Mouse (Mus musculus) left cerebral cortex, adult 8-10 months (tissue): ENCODE results near the gene Flvcr2. TPM values are rescaled to one million over a fixed set of nuclear protein-coding genes. Genes with fewer than 3 reads are reported as not detected.
A peak's percentile ranks its signal among the peaks of the same experiment; 100 is the strongest.
"Not testable (repeated sequence)": the region's sequence is repeated elsewhere in the genome, so short reads cannot be mapped to it uniquely, and the experiment has no call there.

Source experiments
- DNase-seq, 2 experiments: peaks; one replicate each; pipeline ENCODE4 v3.0.0; 2022; ENCODE audit warnings: low spot score in 2 of 2
- total RNA-seq, 4 experiments: library from RNA; stranded (reverse); gene quantifications; 2 replicates each; pipeline ENCODE4 v1.2.4; 2022

The Flvcr2 gene
- 1 to 10 TPM; 2.0 to 3.8 (median 2.4) TPM for total RNA-seq

DNA sequence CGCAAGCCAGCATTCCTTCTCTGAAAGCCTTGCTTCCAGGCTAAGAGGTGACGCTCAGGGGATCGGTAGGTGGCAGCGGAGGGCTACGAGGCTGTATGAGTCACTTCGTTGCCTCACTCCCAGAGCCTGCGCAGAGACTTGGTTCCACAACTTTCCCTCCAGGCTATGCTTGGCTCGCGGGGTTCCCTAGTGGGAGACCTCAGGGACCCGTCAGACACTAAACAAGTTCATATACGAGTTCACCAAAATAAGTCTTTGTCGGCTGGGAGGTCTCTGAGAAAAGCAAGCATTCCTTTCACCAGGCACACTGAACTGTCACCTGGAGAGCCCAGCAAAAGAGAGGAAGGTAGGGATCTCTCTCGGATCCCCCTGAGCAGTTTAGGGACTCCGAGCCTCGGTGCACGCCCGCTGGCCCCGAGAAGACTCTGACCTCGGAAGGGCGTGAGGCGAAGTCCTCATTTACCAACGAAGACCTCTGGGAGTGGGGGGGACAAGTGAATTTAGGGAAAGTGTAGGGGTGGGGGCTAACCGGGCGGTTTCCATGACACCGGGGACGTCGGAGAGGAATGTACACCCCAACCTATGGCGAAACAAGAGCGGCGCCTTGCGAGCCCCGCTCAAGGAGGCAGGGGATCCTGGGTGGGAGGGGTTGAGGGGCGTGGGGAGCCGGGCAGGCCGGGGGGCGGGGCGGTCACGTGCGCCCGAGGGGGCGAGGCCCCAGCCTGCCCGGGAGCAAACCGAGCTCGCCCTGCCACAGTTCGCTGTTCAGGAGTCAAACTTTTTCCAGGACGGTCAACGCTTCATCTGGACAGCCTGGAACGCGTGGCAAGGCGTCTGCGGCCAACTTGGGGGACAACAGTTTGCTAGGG, at the start of gene Flvcr2:
TSS of gene Flvcr2 (plus strand) at position 713 of the 869 bp plus-strand sequence.
- DNase-seq, result peak; percentile 38 to 41

- not testable (repeated sequence) for DNase-seq
Measured at GRCm38 (mm10) chr12:85698179-85698578, 48.2 kb upstream of the Flvcr2 start.

DNA sequence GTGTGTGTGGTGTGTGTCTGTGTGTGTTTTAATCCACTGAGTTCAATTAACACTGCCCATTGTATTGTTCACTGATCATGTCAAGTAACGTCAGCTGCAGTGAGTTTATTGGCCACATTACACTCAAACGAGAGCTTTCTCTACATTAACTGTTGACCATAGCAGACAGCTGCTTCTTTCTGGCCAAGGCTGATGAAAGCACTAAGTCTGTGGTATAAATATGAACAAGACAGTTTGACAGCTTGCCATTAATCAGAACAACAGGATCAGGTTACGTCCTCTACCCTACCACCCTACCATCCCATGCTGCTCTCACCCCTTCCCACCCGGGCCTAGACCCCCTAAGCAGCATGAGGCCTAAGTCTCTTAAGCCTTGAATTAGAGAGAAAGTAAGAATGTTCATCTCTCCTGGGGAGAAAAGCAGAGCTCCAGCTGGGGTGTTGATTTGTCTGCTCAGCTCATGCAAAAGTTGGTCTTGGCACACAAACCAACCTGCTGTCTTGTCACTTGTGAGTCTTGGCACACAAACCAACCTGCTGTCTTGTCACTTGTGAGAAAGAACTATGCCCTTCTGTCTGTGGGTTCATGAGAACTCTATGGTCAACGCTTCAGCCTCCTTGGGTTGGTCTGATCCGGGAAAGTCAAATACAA, 46.0 kb upstream of the Flvcr2 start:
- DNase-seq, result no peak

GRCm38 (mm10) chr12:85700842-85701223, 45.5 kb upstream of the Flvcr2 start:
- no peak for DNase-seq

DNA sequence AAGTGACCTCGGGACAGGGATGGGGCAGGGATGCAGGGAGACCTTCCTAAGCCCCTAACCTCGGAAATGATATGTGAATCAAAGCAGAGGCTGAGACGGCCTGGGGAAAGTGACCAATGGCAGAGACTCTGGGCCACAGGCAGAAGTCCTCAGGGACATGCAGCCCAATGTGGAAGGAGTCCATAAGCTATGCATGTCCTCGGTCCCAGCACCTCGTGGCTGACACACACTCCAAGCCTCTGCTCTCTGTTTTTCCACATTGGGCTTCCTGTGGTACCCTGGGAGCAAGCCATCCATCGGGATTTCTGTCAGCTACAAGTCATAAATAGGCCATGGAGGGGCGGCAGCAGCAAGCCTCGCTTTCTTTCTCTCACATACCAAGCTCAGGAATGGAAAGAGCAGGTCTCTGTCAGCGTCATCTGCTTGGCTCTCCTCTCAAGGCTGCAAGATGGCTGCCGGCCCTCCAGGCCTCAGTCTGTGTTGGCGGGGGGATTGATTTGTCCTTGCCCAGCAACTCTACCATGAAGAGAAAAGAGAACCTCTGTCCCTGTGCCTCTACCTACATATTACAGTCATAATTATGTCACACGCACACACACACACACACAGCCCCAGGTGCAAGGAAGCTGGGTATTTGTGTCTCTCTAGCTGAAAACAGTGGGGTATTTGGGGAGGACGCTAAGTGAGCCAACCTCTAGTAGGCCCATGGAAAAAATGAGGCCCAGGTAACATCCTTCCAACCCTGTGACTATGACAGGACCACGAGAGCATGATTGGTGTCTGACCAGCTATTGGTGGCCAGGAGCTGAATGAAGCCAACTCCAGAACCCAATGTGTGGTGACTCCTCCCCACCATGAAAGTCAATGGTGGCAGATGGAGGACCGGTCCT, 43.9 kb upstream of the Flvcr2 start:
- no peak for DNase-seq

DNA sequence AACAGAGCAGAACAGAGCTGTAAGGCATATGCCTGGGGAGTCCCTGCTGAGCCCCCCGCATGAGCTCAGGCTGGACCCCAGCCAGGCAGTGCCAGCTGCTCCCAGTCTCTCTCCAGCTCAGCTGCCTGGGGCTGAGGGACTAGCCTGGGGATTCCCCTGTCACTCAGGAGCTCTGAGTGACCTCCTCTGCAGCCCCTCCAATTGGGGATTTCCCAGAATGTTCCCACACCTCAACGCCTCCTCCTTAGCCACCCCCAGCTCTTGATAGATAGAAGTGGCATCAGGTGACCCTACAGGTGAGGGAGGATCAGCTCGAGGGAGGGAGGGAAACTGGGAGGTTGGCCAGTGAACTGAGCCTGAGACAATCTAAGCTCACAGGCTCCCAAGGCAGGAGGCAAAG, 42.8 kb upstream of the Flvcr2 start:
- DNase-seq, result no peak

GRCm38 (mm10) chr12:85704566-85704965, 41.8 kb upstream of the Flvcr2 start:
- no peak for DNase-seq

- peak; percentile 12 to 13 for DNase-seq
Measured at GRCm38 (mm10) chr12:85705002-85705830, 41.1 kb upstream of the Flvcr2 start.

DNA sequence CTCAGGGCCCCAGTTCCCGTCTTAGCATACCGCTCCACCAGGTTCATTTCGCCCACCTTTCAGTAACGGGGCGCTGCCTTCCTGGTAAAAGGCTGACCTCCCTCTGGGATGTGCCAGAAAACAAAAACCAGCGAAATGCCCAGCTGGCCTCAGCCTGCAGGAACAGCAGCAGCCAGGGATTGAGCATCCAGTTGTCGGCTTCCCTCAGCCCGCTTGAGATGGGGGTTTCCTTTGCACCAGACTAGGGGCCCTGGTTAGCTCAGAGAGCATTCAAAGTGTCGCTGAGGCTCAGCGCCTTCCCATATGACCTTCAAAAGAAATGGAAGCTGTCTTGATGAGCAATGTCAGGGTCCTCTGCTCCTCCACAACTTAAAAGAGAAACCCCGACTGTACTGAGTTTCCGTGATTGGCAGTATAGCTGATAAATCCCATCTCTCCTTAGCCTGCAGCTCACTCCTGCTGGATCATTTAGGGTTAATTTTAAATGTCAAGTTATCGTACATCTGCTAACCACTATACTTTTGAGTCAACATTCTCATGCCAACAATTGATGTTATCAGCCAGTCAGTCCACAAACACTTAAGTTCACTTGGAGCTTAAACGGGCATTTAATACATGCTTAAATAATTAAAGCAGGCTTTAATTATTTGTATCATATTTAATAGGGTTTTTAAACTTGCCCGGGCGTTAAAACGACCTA, 40.4 kb upstream of the Flvcr2 start:
- DNase-seq, result no peak

GRCm38 (mm10) chr12:85706906-85707305, 39.4 kb upstream of the Flvcr2 start:
- DNase-seq, result no peak

DNA sequence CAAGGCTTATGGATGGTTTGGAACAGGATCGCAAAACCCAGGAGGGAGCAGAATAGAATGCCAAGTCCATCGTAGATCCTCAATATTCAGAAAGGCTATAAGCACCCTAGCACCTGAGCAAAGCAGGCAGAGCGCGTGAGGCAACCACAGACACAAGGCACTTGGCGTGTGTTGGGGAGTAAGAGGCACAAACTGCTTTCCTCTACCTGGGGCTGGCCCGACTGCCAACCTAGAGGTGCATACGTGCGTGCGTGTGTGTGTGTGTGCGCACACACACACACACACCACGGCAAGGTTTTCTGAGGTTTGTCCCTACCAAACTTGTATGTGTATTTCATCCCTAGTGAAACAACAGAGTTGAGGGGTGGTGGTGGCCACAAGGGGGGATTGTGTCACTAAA, 38.9 kb upstream of the Flvcr2 start:
- DNase-seq, result no peak

- no peak for DNase-seq
Measured at GRCm38 (mm10) chr12:85708556-85708955, 37.8 kb upstream of the Flvcr2 start.

DNA sequence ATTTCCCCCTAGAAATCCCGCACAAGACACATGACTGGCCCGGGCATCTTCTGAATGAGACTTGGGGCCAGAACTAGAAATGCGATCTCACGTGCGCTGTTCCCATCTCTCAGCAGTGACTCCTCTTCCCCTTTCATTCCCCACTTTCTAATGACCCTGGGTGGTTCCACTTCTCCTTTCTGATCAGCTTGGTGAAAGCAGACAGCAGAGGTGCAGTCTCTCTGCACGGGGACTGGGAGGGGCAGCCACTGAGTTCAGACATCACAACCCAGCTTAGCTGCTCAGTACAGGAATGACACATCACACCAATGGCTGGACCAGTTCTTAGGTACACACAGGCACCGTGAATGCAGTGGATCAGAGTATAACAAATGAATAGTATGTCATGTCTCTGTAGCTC, 35.6 kb upstream of the Flvcr2 start:
- DNase-seq, result no peak

DNA sequence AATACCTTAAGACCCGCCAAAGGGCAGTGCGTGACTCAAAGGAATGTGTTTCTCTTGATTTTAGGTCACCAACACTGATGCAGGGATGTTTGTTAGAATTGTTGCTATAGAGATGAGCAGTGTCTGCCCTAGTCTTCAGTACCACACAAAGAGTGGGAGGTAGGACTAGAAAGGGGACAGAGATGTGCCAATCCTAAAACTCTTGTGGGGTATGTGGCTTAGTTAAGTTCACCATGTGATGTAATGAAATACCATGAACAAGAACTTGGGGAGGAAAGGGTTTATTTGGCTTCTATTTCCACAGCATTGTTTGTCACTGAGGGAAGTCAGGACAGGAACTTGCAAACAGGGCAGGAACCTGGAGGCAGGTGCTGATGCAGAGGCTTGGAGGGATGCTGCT, 33.8 kb upstream of the Flvcr2 start:
- DNase-seq, result no peak

DNA sequence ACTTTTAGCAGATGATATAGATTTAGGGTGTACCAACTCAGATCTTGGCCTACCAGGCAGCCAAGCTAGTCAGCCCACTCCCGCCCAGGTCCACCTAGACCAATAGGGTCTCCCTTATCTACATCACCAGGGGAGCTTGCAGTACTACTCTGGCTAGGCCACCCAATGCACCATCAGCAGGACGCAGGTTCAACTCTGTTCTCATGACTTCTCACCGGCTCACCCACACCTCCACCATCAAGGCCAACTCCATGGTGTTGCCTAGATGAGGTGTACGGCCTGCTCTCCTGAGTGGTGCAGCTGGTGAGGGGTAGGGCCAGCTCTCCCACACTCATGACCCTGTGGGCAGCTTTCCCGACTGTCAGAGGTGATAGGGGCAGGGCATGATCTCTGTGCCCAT, 32.2 kb upstream of the Flvcr2 start:
- no peak for DNase-seq

DNA sequence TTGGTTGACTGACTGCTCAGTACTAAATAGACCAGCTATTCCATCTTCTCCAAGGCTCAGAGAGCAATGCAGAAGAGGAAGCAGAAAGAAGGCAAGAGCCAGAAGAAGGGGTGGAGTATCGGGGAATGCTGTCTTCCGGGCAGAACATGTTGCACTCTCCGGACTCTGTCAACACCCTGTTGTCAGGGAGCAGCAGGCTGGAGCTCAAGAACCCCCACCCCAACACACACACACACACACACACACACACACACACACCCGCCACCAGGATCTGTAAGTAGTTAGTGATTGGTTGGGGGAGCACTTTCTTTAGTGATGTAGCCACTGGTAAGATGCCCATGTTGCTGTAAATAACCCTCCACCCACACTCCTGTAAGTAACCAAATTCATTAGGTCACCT, 21.0 kb upstream of the Flvcr2 start:
- no peak for DNase-seq

GRCm38 (mm10) chr12:85726729-85727397, 19.5 kb upstream of the Flvcr2 start:
- no peak for DNase-seq

GRCm38 (mm10) chr12:85728181-85728580, 18.2 kb upstream of the Flvcr2 start:
- no peak for DNase-seq

DNA sequence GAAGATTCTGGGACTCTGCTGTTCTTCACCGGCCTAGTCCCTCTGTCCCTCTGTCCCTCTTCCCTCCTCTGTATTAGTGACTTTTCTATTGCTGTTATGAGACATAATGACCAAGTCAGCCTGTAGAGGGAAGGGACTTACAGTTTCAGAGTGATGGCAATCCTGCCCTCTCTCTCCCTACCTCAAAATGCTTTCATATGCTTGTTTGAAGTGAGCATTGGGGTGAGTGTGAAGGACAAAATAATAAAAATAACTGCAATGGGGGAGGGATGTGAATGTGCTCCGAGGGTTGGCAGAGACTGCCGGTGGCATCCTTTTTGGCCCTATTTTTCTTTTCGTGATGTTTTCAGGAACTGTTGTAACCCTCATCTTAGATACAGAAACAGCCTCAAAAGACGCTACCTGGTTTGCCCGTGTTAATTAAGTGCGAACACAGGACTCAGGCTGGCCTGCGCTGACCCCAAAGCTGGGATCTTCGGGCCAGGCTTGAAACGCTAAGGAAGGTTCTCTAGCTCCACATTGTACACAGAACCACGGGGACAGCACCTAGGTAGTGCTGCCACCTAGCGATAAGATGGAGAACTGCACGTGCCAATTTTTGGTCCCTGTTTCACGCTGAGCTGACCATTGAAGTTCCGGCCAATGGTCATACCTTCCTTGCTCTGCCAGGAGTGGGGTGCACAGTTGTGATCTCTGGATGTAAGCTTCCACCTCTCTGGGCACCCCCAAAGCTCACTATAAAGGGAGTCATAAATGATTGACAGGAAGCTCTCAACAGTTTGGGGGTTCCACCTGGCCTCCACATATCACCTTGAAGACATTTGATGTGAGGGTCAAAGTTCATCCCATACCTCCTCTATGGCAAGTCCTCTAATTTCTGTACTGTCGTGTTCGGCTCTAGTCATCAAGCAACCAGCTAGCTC, 17.1 kb upstream of the Flvcr2 start:
- DNase-seq, result peak in 1 of 2 experiments; percentile 43
